Mouse (Mus musculus): Measurements from ENCODE around the gene Ube2r2. TPM values are rescaled to one million over a fixed set of nuclear protein-coding genes. Genes with fewer than 3 reads are reported as not detected.

Gene Ube2r2
- total and polyA plus RNA-seq, 3 experiments = 30.4 to 90.9 (median 38.9) TPM

GRCm38 (mm10) chr4:41118706-41119292 is 16.7 kb upstream of the Ube2r2 start (continued):
- TF ChIP-seq NELFE (IDR thresholded peaks at IDR 0.05; ENCODE audit: low read depth, low read length) (no peak), JUN (IDR thresholded peaks at IDR 0.05; ENCODE audit: insufficient read depth, low read depth, low read length) (no peak), MXI1 (IDR thresholded peaks at IDR 0.05; ENCODE audit: low read depth, low read length) (no peak), ZKSCAN1 (IDR thresholded peaks at IDR 0.05; ENCODE audit: borderline replicate concordance, low read depth, low read length) (no peak), POLR2A (IDR thresholded peaks at IDR 0.05; ENCODE audit: low read depth, low read length) (no peak), CTCF (conservative IDR thresholded peaks at IDR 0.05 in 1 of 2, IDR thresholded peaks at IDR 0.05 in 1 of 2; ENCODE audit: low read depth in 2 of 2, low read length in 2 of 2) (peak; percentile 68 to 82)

- H3K27me3 ChIP-seq (replicated peaks) = no peaks in the 10 kb centered on the region
- H3K27ac ChIP-seq (ENCODE audit: insufficient read depth, low read depth) = no peak within 1 kb of the TSS; the same call in 1 of the 2 replicates
- peak within 1 kb of the TSS; percentile 74 to 98 (median 79) for H3K4me3 ChIP-seq (replicated peaks in 1 of 3; ENCODE audit: low read depth in 2 of 3, low read length in 2 of 3, poor library complexity in 1 of 3)
- 0 out of 2 replicates have a peak, but pooled peaks have one; percentile 33 for TF ChIP-seq POLR2AphosphoS2 (IDR thresholded peaks at IDR 0.05; ENCODE audit: low read depth, low read length)
- peak; percentile 94 for TF ChIP-seq CHD2 (IDR thresholded peaks at IDR 0.05; ENCODE audit: low read length)
- peak; percentile 100 for TF ChIP-seq MXI1 (IDR thresholded peaks at IDR 0.05; ENCODE audit: low read depth, low read length)
- peak; percentile 53; the same call in 1 of the 2 replicates for TF ChIP-seq USF2 (conservative IDR thresholded peaks at IDR 0.05; ENCODE audit: low read depth, low read length)
- peak; percentile 97 for TF ChIP-seq MAX (IDR thresholded peaks at IDR 0.05; ENCODE audit: low read length)
- peak; percentile 99 for TF ChIP-seq SIN3A (IDR thresholded peaks at IDR 0.05; ENCODE audit: low read length)
- no peak for TF ChIP-seq ETS1 (conservative IDR thresholded peaks at IDR 0.05; ENCODE audit: low read depth, low read length)
- TF ChIP-seq TBP (conservative IDR thresholded peaks at IDR 0.05; ENCODE audit: low read depth, low read length) = 0 out of 2 replicates have a peak, but pooled peaks have one; percentile 34
- 0 out of 2 replicates have a peak, but pooled peaks have one; percentile 50 for TF ChIP-seq MEF2A (IDR thresholded peaks at IDR 0.05; ENCODE audit: borderline replicate concordance, low read depth, low read length)
- peak; percentile 32; the same call in 1 of the 2 replicates for TF ChIP-seq NELFE (IDR thresholded peaks at IDR 0.05; ENCODE audit: low read depth, low read length)
- peak; percentile 97 for TF ChIP-seq ELF1 (IDR thresholded peaks at IDR 0.05; ENCODE audit: low read depth, low read length)
- no peak for TF ChIP-seq BHLHE40 (IDR thresholded peaks at IDR 0.05; ENCODE audit: low read depth, low read length)
- peak; percentile 96 for TF ChIP-seq MYC (IDR thresholded peaks at IDR 0.05; ENCODE audit: low read depth, low read length)
- no peak for TF ChIP-seq SMC3 (IDR thresholded peaks at IDR 0.05; ENCODE audit: low read depth, low read length)
- peak; percentile 89; the same call in 1 of the 2 replicates for TF ChIP-seq KAT2A (IDR thresholded peaks at IDR 0.05; ENCODE audit: insufficient replicate concordance, low read length)
- TF ChIP-seq TCF12 (IDR thresholded peaks at IDR 0.05; ENCODE audit: low read depth, low read length) = peak; percentile 72
- TF ChIP-seq IRF4 (IDR thresholded peaks at IDR 0.05; ENCODE audit: low read depth, low read length) = peak; percentile 83
- no peak for TF ChIP-seq JUN (IDR thresholded peaks at IDR 0.05; ENCODE audit: insufficient read depth, low read depth, low read length)
- peak; percentile 92 for TF ChIP-seq HCFC1 (IDR thresholded peaks at IDR 0.05; ENCODE audit: low read depth, low read length)
- no peak for TF ChIP-seq CTCF (conservative IDR thresholded peaks at IDR 0.05 in 1 of 2, IDR thresholded peaks at IDR 0.05 in 1 of 2; ENCODE audit: low read depth in 2 of 2, low read length in 2 of 2)
- TF ChIP-seq POLR2A (IDR thresholded peaks at IDR 0.05; ENCODE audit: low read depth, low read length) = peak; percentile 79
- peak; percentile 50; the same call in 1 of the 2 replicates for TF ChIP-seq MAZ (IDR thresholded peaks at IDR 0.05; ENCODE audit: low read depth, low read length)
- TF ChIP-seq USF1 (IDR thresholded peaks at IDR 0.05; ENCODE audit: low read depth, low read length) = peak; percentile 72
- TF ChIP-seq ZMIZ1 (IDR thresholded peaks at IDR 0.05; ENCODE audit: low read depth, low read length) = peak; percentile 74; the same call in 1 of the 2 replicates
- H3K79me2 ChIP-seq (replicated peaks; ENCODE audit: control insufficient read depth, extremely low read depth, insufficient read depth, poor library complexity, severe bottlenecking) = peaks cover 17% of the 10 kb centered on the region
- peaks cover 5 to 7% of the 10 kb centered on the region in 2 experiments; a peak in 3 of 4 replicates for H3K4me1 ChIP-seq (ENCODE audit: control insufficient read depth in 1 of 2, insufficient read depth in 2 of 2)
- H3K9ac ChIP-seq (ENCODE audit: insufficient read depth, low read depth) = peak within 1 kb of the TSS; percentile 91
- peaks cover 33 to 40% of the 10 kb centered on the region in 2 experiments for H3K36me3 ChIP-seq (replicated peaks in 1 of 2; ENCODE audit: control insufficient read depth in 1 of 2, insufficient read depth in 1 of 2, low read length in 1 of 2)
- peak; percentile 100 for DNase-seq (ENCODE audit: extremely low read depth)
- H3K4me2 ChIP-seq (ENCODE audit: insufficient read depth, low read depth, poor library complexity, severe bottlenecking) = peak within 1 kb of the TSS; percentile 78
- in situ Hi-C loops (cut with MboI; ENCODE audit: low pct_ligation_motif_present, low pct_unique_long_range_greater_than_20kb, low sequenced_read_pairs) (loop anchor here (5.0 kb wide), 1 partner anchor 352 kb away; no protein-coding TSS in a partner anchor), dilution Hi-C loops (cut with MboI; ENCODE audit: extremely low pct_ligation_motif_present, extremely low pct_unique_long_range_greater_than_20kb, low sequenced_read_pairs) (no loop called here)
- H3K9me3 ChIP-seq (replicated peaks; ENCODE audit: low read length) = no peaks in the 10 kb centered on the region
These were observed 11.2 kb upstream of the Ube2r2 start, which contains the start of gene Nol6 for GRCm38 (mm10) chr4:41124180-41124951. Nol6 (minus strand) TSS chr4:41124455.
